Mouse (Mus musculus) C2C12 (cell line): Measurements from ENCODE around the gene Lmbr1l.

ENCODE experiments used
- CEBPB ChIP-seq: IDR thresholded peaks from one replicate; pipeline ENCODE4 v1.6.1; 2011; ENCODE audit warnings: low read depth, mild to moderate bottlenecking, control low read depth, moderate library complexity
- CTCF ChIP-seq: IDR thresholded peaks from one replicate; pipeline ENCODE4 v1.5.1; 2011; ENCODE audit not compliant: control insufficient read depth, insufficient read depth, insufficient read length
- MYOD1 ChIP-seq: IDR thresholded peaks from one replicate; pipeline ENCODE4 v1.6.1; 2011; ENCODE audit warnings: low read depth; ENCODE audit not compliant: control insufficient read depth, insufficient read length
- MYOG ChIP-seq: IDR thresholded peaks from one replicate; pipeline ENCODE4 v1.6.1; 2011; ENCODE audit not compliant: control insufficient read depth, insufficient read length; ENCODE audit errors: extremely low read depth
- USF1 ChIP-seq: IDR thresholded peaks from one replicate; pipeline ENCODE4 v1.6.1; 2011; ENCODE audit warnings: low read depth, mild to moderate bottlenecking, control low read depth, moderate library complexity

DNA sequence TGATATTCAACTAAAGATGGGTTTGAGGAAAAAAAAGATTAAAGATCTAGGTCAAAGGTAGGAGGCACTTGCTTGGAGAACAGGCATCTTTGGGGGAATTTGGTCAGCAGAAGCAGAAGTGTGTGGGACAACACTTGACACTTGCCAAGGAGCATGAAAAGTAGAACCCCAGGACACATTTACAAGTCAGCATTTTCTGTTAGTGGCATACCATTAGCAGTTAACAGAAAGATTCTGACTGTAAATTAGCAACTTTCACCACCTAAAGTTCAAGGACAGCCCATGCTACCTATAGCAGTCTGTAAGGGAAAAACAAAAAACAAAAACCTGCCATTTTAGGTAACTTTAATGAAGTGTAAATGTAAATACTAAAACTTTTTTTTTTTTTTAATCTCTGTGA lies 30.4 kb upstream of the Lmbr1l start:
- no peak for TF ChIP-seq CTCF
- TF ChIP-seq USF1, result no peak
- TF ChIP-seq CEBPB, result no peak
- TF ChIP-seq MYOD1, result no peak
- TF ChIP-seq MYOG, result no peak
